Mouse (Mus musculus) ES-E14 (cell line): ENCODE measurements around the gene Gm42742. TPM values are rescaled to one million over a fixed set of nuclear protein-coding genes. Genes with fewer than 3 reads are reported as not detected.

Source experiments
- DNase-seq: peaks from one replicate; pipeline ENCODE4 v3.0.0-alpha.2; 2013; ENCODE audit warnings: low read depth, low spot score
- H3K27ac ChIP-seq: 2 replicates; pipeline ENCODE4 v1.5.1; 2012; ENCODE audit warnings: low read depth, mild to moderate bottlenecking, low read length, moderate library complexity, mixed read lengths; ENCODE audit not compliant: poor library complexity, insufficient read depth, severe bottlenecking
- H3K36me3 ChIP-seq: 2 replicates; pipeline ENCODE4 v1.6.1; 2012; ENCODE audit warnings: mild to moderate bottlenecking, low read length, moderate library complexity, mixed read lengths; ENCODE audit not compliant: control insufficient read depth, poor library complexity, insufficient read depth, severe bottlenecking
- H3K4me1 ChIP-seq, 2 experiments: fragments of 150-350 bp in 1 of 2; sonication (generic) in 1 of 2; 2 replicates each; pipeline ENCODE4 v1.6.1; 2012; ENCODE audit warnings: low read length in 2 of 2, mild to moderate bottlenecking in 1 of 2, mixed read lengths in 1 of 2; ENCODE audit not compliant: control insufficient read depth in 2 of 2, insufficient read depth in 2 of 2, poor library complexity in 1 of 2
- H3K4me3 ChIP-seq, 2 experiments: fragments of 150-350 bp in 1 of 2; sonication (generic) in 1 of 2; 2 replicates each; pipeline ENCODE4 v1.5.1; 2012; ENCODE audit warnings: low read length in 2 of 2, low read depth in 1 of 2, mild to moderate bottlenecking in 1 of 2, mixed read lengths in 1 of 2; ENCODE audit not compliant: insufficient read depth in 1 of 2, poor library complexity in 1 of 2, severe bottlenecking in 1 of 2
- H3K9ac ChIP-seq: 2 replicates; pipeline ENCODE4 v1.6.1; 2012; ENCODE audit warnings: low read depth, mild to moderate bottlenecking, low read length, mixed read lengths; ENCODE audit not compliant: poor library complexity, insufficient read depth, severe bottlenecking
- H3K9me3 ChIP-seq: fragments of 150-350 bp; sonication (generic); 2 replicates; pipeline ENCODE4 v1.6.1; 2012; ENCODE audit warnings: low read depth, mild to moderate bottlenecking, low read length; ENCODE audit not compliant: control insufficient read depth, insufficient read depth
- CHD2 ChIP-seq: IDR thresholded peaks from 2 replicates; pipeline ENCODE4 v1.6.1; 2014; ENCODE audit warnings: mild to moderate bottlenecking, low read depth, low read length, inconsistent platforms
- HCFC1 ChIP-seq: IDR thresholded peaks from 2 replicates; pipeline ENCODE4 v1.6.1; 2012; ENCODE audit warnings: low read length, inconsistent platforms, borderline replicate concordance; ENCODE audit not compliant: insufficient read depth
- MAFK ChIP-seq: IDR thresholded peaks from 2 replicates; pipeline ENCODE4 v1.6.1; 2014; ENCODE audit warnings: mild to moderate bottlenecking, low read depth, low read length, inconsistent platforms; ENCODE audit not compliant: insufficient read depth
- ZC3H11A ChIP-seq: IDR thresholded peaks from 2 replicates; pipeline ENCODE4 v1.6.1; 2012; ENCODE audit warnings: low read depth, mild to moderate bottlenecking, inconsistent platforms, low read length, borderline replicate concordance
- ZNF384 ChIP-seq: IDR thresholded peaks from 2 replicates; pipeline ENCODE4 v1.6.1; 2012; ENCODE audit warnings: low read depth, low read length, inconsistent platforms
- in situ Hi-C, 2 experiments: fragments of 600-800 bp; cut with MboI; formaldehyde crosslinking; loops; one replicate each; pipeline ENCODE4 v1.15.1; 2025; ENCODE audit warnings: low sequenced_read_pairs in 2 of 2, inconsistent platforms in 1 of 2; ENCODE audit not compliant: unreplicated experiment in 2 of 2
- total RNA-seq: library from RNA; depleted of rRNA; stranded (reverse); fragments of 300-350 nt; gene quantifications from 2 replicates; pipeline ENCODE4 v1.2.3, GENCODE M21; 2012

The Gm42742 gene
- total RNA-seq, 1 experiment = 23.4 TPM

DNA sequence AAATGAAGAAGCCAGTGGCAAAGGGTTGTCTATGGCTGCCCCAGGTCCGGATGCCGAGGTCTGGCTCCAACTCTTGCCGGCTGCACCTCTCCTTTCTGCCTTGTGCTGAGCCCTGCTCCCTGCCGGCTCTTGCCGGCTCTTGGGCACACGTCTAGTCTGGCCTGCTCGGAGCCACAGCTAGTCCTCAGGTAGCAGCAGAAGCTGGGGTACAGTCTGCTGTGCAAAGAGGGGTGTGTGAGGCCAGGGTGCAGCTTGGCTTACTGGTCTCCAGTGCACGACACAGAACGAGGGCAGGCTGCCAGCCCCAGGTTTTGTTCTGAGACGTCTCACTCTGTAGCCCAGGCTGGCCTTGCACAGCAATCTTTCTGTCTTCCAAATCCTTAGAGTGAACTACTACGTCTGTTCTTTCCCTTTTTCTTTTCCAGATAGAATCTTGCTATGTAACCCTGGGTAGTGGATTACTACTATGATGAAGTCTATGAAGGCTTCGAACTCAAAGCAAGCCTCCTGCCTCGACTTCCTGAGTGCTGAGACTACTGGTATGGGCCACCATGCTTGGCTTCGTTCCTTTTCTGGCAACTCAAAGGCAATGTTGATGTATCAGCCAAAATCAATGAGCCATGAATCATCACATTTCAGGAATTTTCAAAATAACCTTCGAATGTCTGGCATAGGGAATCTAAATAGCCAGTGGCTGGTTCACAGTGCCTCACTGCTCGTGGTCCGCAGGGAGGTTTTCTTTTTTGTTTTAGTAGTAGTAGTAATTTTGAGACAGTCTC, 11.4 kb downstream of the Gm42742 start:
- no peak for DNase-seq
- Histone ChIP-seq H3K4me3 (no peak overlapping the region), H3K36me3 (peaks cover 3% of the 10 kb centered on the region), H3K9me3 (no peaks in the 10 kb centered on the region), H3K9ac (0 out of 2 replicates have a peak overlapping the region, but pooled peaks have one; percentile 19), H3K4me1 (peaks cover 2 to 18% of the 10 kb centered on the region in 2 experiments; a peak in 3 of 4 replicates), H3K27ac (0 out of 2 replicates have a peak overlapping the region, but pooled peaks have one; percentile 64)
- TF ChIP-seq ZC3H11A (no peak), CHD2 (no peak), ZNF384 (no peak), MAFK (no peak), HCFC1 (no peak)
- in situ Hi-C loops = no loop called here

- H3K4me3 ChIP-seq = no peak overlapping the region
- H3K9ac ChIP-seq = peak overlapping the region; percentile 44; the same call in 1 of the 2 replicates
- peak overlapping the region; percentile 64 for H3K27ac ChIP-seq
- peaks cover 3% of the 10 kb centered on the region; the same call in 1 of the 2 replicates for H3K36me3 ChIP-seq
- TF ChIP-seq ZNF384 = no peak
- TF ChIP-seq MAFK = peak; percentile 86
- DNase-seq = no peak
- H3K4me1 ChIP-seq = peaks cover 2 to 25% of the 10 kb centered on the region in 2 experiments; a peak in 3 of 4 replicates
- H3K9me3 ChIP-seq = no peaks in the 10 kb centered on the region
- in situ Hi-C loops = no loop called here
Measured at GRCm38 (mm10) chr7:127008239-127009019, 12.5 kb downstream of the Gm42742 start.

DNA sequence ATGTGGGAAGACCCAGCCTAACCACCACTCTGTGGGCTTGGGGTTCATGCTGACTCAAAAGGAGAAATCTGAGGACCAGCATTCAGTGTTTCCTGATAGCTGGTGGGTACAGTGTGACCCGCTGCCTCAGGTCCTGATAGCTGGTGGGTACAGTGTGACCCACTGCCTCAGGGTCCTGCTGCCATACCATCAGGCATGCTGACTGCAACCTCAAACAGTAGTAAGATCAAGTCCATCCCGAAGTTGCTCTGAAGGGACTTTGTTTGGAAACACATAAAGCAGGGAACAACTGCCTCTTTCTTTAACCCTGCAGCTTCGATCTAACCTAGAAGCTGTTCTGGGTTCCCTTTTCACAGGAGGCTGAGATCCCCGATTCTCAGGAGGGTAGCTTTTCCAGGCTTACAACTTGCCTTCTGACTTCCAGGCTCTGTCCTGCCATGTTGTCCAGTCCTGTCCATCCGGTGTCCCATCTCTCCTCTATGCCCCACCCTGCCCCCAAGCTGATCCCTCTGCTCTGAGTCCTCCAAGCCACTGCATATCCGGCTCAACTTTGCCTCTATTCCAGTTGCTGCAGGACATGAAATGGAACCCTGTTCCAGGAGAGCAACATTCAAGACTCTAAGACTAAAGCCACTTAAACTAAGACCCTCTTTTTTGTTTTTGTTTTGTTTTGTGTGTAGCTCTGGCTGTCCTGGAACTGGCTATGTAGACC, 13.4 kb downstream of the Gm42742 start:
- Histone ChIP-seq H3K4me3 (no peak overlapping the region), H3K4me1 (peaks cover 2 to 29% of the 10 kb centered on the region in 2 experiments; a peak in 3 of 4 replicates), H3K9ac (no peak overlapping the region), H3K9me3 (no peaks in the 10 kb centered on the region), H3K27ac (peak overlapping the region; percentile 17; the same call in 1 of the 2 replicates), H3K36me3 (no peaks in the 10 kb centered on the region)
- in situ Hi-C loops = no loop called here
- TF ChIP-seq HCFC1 = no peak
- no peak for TF ChIP-seq ZNF384
- TF ChIP-seq CHD2 = no peak
- no peak for TF ChIP-seq ZC3H11A
- TF ChIP-seq MAFK = no peak
- no peak for DNase-seq

DNA sequence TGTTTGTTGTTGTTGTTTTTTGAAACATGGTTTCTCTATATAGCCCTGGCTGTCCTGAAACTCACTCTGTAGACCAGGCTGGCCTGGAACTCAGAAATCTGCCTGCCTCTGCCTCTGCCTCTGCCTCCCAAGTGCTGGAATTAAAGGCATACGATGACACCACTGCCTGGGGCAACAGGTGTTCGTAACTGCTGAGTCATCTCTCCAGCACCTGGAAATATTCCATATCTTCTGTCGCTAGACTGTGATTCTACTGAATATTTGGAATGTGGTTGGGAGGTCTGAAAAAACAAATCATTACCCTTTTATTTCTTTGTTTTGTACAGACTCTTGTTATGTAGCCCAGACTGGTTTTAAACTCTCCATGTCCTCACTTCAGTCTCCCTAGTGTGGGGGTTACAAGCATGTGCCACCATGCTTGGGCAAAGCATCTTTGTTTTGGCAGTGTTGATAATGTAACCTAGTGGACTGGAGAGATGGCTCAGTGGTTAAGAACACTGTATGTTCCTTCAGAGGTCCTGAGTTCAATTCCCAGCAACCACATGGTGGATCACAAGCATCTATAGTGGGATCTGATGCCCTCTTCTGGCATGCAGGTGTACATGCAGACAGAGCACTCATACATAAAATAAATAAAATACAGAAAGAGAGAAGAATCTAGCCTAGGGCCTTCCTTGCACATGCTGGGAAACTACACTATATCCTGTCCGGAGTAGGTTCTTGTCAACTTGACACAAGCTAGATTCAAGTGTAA, 16.6 kb downstream of the Gm42742 start:
- peak overlapping the region; percentile 14; the same call in 1 of the 2 replicates for H3K9ac ChIP-seq
- peaks cover 2 to 28% of the 10 kb centered on the region in 2 experiments; a peak in 3 of 4 replicates for H3K4me1 ChIP-seq
- in situ Hi-C loops = no loop called here
- H3K4me3 ChIP-seq = no peak overlapping the region
- no peak for TF ChIP-seq ZNF384
- TF ChIP-seq HCFC1 = no peak
- no peak for TF ChIP-seq ZC3H11A
- TF ChIP-seq MAFK = peak; percentile 87
- TF ChIP-seq CHD2 = no peak
- H3K36me3 ChIP-seq = no peaks in the 10 kb centered on the region
- DNase-seq = no peak
- H3K27ac ChIP-seq = peak overlapping the region; percentile 47; the same call in 1 of the 2 replicates
- no peaks in the 10 kb centered on the region for H3K9me3 ChIP-seq
